Mouse (Mus musculus) hindbrain, embryonic 12.5 days (tissue): ENCODE measurements around the gene B4galnt2. TPM values are rescaled to one million over a fixed set of nuclear protein-coding genes. Genes with fewer than 3 reads are reported as not detected.

ENCODE experiments used
- ATAC-seq: fragments of 200-750 bp; cut with Nextera tagmentation; 2 replicates; pipeline ENCODE4 v1.8.0; 2017; ENCODE audit warnings: moderate TSS enrichment; ENCODE audit not compliant: low FRiP score
- H3K27ac ChIP-seq: fragments of 300-500 bp; sonication (generic); 2 replicates; pipeline ENCODE4 v1.5.1; 2016; ENCODE audit warnings: mild to moderate bottlenecking
- H3K27me3 ChIP-seq: fragments of 300-500 bp; sonication (generic); 2 replicates; pipeline ENCODE4 v1.6.1; 2016; ENCODE audit warnings: mild to moderate bottlenecking
- H3K36me3 ChIP-seq: fragments of 300-500 bp; sonication (generic); 2 replicates; pipeline ENCODE4 v1.6.1; 2016; ENCODE audit warnings: mild to moderate bottlenecking
- H3K4me1 ChIP-seq: fragments of 300-500 bp; sonication (generic); 2 replicates; pipeline ENCODE4 v1.6.1; 2016
- H3K4me2 ChIP-seq: fragments of 300-500 bp; sonication (generic); replicated peaks from 2 replicates; pipeline ENCODE4 v1.6.1; 2016; ENCODE audit warnings: mild to moderate bottlenecking
- H3K4me3 ChIP-seq: fragments of 300-500 bp; sonication (generic); 2 replicates; pipeline ENCODE4 v1.5.1; 2016; ENCODE audit warnings: mild to moderate bottlenecking
- H3K9ac ChIP-seq: fragments of 300-500 bp; sonication (generic); 2 replicates; pipeline ENCODE4 v1.6.1; 2016; ENCODE audit warnings: mild to moderate bottlenecking, moderate library complexity
- H3K9me3 ChIP-seq: fragments of 300-500 bp; sonication (generic); replicated peaks from 2 replicates; pipeline ENCODE4 v1.6.1; 2016; ENCODE audit warnings: mild to moderate bottlenecking
- WGBS: fragments of 180-500 bp; shearing (Covaris S2); methylation state at CpG from one replicate; pipeline ENCODE4 v1.1.7; 2016; 5-methylcytosine and 5-hydroxymethylcytosine counted together
- polyA plus RNA-seq: library from polyadenylated mRNA; unstranded; fragments of >200 nt; fragmentation: Nextera tagmentation; extraction: Ambion mirVana; gene quantifications from 2 replicates; pipeline ENCODE4 v1.2.1, GENCODE M21; 2016

The B4galnt2 gene
- polyA plus RNA-seq, 1 experiment from 2014 or later, result not detected

- WGBS, result 15% methylated on average over 7 of the region's 7 CpGs
- Histone ChIP-seq H3K4me1 (no peaks in the 10 kb centered on the region), H3K4me3 (no peak overlapping the region), H3K27me3 (peaks cover 4% of the 10 kb centered on the region; the same call in 1 of the 2 replicates), H3K27ac (no peak overlapping the region), H3K4me2 (peak overlapping the region; percentile 16; the same call in 1 of the 2 replicates), H3K9ac (no peak overlapping the region), H3K36me3 (no peaks in the 10 kb centered on the region), H3K9me3 (no peaks in the 10 kb centered on the region)
- ATAC-seq, result no peak
Measured at GRCm38 (mm10) chr11:95876296-95876695, 38.4 kb downstream of the B4galnt2 start.

- Histone ChIP-seq H3K4me3 (no peak overlapping the region), H3K9me3 (no peaks in the 10 kb centered on the region), H3K4me2 (peak overlapping the region; percentile 16; the same call in 1 of the 2 replicates), H3K36me3 (no peaks in the 10 kb centered on the region), H3K27ac (no peak overlapping the region), H3K27me3 (no peaks in the 10 kb centered on the region), H3K9ac (no peak overlapping the region), H3K4me1 (no peaks in the 10 kb centered on the region)
- no peak for ATAC-seq
- 36% methylated on average over 9 of the region's 9 CpGs for WGBS
Measured at GRCm38 (mm10) chr11:95875804-95876203, 38.9 kb downstream of the B4galnt2 start.

- no peak for ATAC-seq
- no peak overlapping the region for H3K27ac ChIP-seq
- H3K4me3 ChIP-seq, result no peak overlapping the region
- H3K9me3 ChIP-seq, result no peaks in the 10 kb centered on the region
- H3K36me3 ChIP-seq, result no peaks in the 10 kb centered on the region
- H3K9ac ChIP-seq, result no peak overlapping the region
- H3K27me3 ChIP-seq, result no peaks in the 10 kb centered on the region
- 70% methylated on average over 6 of the region's 6 CpGs for WGBS
- H3K4me2 ChIP-seq, result no peak overlapping the region
- H3K4me1 ChIP-seq, result no peaks in the 10 kb centered on the region
Measured at GRCm38 (mm10) chr11:95869918-95870470, 44.7 kb downstream of the B4galnt2 start.

DNA sequence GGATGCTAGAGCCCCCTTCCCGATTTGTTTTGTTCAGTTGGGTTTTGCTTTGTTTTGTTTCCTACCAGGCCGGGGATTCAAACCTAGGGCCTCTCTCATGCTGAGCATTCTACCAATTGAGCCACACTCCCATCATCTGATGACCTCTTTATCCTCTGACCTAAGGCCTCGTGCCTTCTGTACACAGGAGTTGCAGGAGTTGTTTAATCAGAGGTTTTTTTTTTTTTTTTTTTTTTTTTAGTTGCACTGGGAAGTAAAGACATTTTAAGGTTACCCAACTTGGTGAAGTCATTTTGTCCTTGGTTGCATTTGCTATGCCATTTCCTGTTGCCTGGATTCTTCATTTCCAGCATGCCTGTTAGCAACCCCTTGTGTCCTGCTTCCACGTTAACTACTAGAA, 45.2 kb downstream of the B4galnt2 start:
- no peak overlapping the region for H3K4me2 ChIP-seq
- H3K27ac ChIP-seq, result no peak overlapping the region
- 83% methylated on average over 4 of the region's 4 CpGs for WGBS
- ATAC-seq, result no peak
- H3K9ac ChIP-seq, result no peak overlapping the region
- H3K27me3 ChIP-seq, result no peaks in the 10 kb centered on the region
- H3K36me3 ChIP-seq, result no peaks in the 10 kb centered on the region
- no peaks in the 10 kb centered on the region for H3K4me1 ChIP-seq
- no peak overlapping the region for H3K4me3 ChIP-seq
- no peaks in the 10 kb centered on the region for H3K9me3 ChIP-seq

GRCm38 (mm10) chr11:95861397-95861796, 53.3 kb downstream of the B4galnt2 start:
- Histone ChIP-seq H3K4me3 (no peak overlapping the region), H3K4me1 (peaks cover 17% of the 10 kb centered on the region), H3K9me3 (no peaks in the 10 kb centered on the region), H3K27ac (no peak overlapping the region), H3K9ac (no peak overlapping the region), H3K4me2 (no peak overlapping the region), H3K36me3 (no peaks in the 10 kb centered on the region), H3K27me3 (no peaks in the 10 kb centered on the region)
- 97% methylated on average over 8 of the region's 8 CpGs for WGBS
- ATAC-seq, result no peak

DNA sequence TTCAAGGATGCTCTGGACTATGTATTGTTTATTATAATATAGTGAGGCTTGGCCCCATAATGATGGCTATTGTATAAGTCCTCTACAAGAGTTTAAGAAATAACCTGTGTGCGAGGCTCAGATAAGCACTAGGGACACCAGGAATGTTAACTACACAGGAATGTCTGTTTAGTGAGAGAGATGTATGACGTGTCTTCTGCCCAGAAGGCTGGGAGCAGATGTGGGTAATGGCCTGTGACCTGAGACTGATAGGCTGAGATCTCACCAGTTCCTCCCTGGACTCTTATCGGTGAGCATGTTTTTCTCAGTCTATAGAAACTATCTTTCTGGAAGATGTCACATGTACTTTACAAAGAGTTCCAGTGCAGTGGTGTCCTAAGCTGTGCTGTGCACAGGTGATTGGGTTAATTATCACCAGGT, 54.6 kb downstream of the B4galnt2 start:
- Histone ChIP-seq H3K4me1 (peaks cover 17% of the 10 kb centered on the region), H3K9ac (peak overlapping the region; percentile 65), H3K27ac (peak overlapping the region; percentile 88; the same call in 1 of the 2 replicates), H3K4me2 (peak overlapping the region; percentile 77), H3K9me3 (no peaks in the 10 kb centered on the region), H3K27me3 (no peaks in the 10 kb centered on the region), H3K4me3 (peak overlapping the region; percentile 78), H3K36me3 (no peaks in the 10 kb centered on the region)
- 36% methylated on average over 3 of the region's 3 CpGs for WGBS
- no peak for ATAC-seq

GRCm38 (mm10) chr11:95859468-95859855, 55.2 kb downstream of the B4galnt2 start:
- H3K4me3 ChIP-seq, result peak overlapping the region; percentile 78
- peak overlapping the region; percentile 77 for H3K4me2 ChIP-seq
- peak overlapping the region; percentile 88 for H3K27ac ChIP-seq
- 0% methylated on average over 35 of the region's 35 CpGs for WGBS
- no peaks in the 10 kb centered on the region for H3K27me3 ChIP-seq
- H3K9me3 ChIP-seq, result no peaks in the 10 kb centered on the region
- peak; percentile 72 for ATAC-seq
- peak overlapping the region; percentile 65 for H3K9ac ChIP-seq
- H3K4me1 ChIP-seq, result peaks cover 17% of the 10 kb centered on the region
- no peaks in the 10 kb centered on the region for H3K36me3 ChIP-seq

DNA sequence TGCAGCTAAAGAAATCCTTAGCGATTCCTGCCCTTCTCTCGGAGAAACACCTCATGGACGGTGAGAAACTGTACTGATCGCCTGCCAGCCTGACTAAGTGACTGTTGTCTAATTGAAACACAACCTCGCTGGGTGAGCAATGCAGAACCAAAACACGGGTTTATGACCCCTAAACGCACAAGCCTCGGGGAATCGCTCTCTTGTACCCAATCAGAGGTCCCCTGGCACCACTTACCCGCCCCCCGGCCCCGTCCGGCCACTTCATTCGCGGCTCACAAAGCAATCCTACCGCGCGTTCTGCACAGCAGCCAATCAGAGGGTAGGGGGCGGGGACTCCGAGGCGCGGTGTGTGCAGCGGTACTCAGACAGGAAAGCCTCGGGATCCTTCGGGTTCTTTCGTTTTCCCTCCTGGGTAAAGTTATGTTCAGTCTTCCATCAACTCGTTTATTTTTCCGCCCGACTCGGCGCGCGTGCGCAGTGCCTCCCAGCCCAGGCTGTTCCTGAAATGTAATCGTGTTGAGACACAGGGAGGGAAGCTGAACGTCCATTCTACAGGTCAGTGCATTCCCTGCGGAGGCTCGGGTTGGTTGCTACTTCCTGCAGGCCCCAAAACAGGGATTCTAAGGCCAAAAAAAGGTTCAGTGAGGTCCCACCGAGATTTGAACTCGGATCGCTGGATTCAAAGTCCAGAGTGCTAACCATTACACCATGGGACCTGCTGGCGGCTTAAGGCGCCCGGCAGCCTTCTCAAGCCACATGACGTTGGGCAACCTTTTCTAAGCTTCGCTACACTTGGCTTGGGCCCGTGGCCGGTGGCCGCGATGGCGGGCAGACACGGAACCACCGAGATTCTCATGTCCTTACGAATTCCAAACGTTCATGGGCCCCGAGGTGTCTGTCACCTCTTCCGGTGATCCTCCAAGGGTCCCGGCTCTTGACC, 55.9 kb downstream of the B4galnt2 start:
- H3K27me3 ChIP-seq, result no peaks in the 10 kb centered on the region
- no peaks in the 10 kb centered on the region for H3K9me3 ChIP-seq
- H3K27ac ChIP-seq, result peak overlapping the region; percentile 88
- no peaks in the 10 kb centered on the region for H3K36me3 ChIP-seq
- peak overlapping the region; percentile 78 for H3K4me3 ChIP-seq
- peaks cover 17% of the 10 kb centered on the region for H3K4me1 ChIP-seq
- peak overlapping the region; percentile 77 for H3K4me2 ChIP-seq
- peak; percentile 98 for ATAC-seq
- H3K9ac ChIP-seq, result peak overlapping the region; percentile 65
- under 1% methylated on average over 58 of the region's 58 CpGs for WGBS

DNA sequence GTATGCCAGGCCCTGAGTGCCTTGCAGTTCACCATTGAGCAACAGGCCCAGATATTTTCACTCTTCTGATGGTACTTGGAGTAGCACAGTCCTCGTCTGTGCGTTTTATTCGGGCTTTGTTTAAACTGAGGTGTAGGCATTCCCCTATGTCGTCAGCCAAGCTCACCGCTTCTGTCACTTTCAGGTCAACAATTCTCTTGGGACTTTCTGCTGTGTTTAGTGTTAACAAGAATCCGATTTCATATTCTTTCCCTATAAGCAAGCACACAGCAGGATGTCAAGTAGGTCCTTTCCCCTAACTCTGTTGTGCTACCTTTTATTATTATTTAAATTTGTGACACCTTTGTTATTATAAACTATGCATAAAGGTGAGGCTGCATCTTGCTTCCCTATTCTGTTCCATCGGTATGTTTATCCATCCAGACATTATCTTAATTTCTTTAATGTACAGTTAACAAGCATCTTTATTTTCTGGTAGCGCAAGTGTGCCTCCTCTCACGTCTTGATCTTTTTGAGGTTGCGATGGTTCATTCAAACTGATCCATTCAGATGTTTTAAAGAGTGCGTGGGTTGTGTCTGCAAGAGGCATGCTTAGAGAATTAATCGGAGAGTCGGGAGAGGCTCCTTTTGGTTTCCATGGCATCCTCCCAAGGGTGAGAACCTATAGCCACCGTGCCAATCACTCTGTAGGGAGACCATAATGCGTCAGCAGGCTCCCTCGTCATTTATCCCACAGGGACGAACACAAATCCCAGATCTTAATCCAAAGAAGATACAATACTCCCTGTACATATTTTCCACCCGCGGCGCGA, 56.8 kb downstream of the B4galnt2 start:
- Histone ChIP-seq H3K4me1 (peaks cover 17% of the 10 kb centered on the region), H3K4me3 (peak overlapping the region; percentile 78), H3K4me2 (peak overlapping the region; percentile 77), H3K36me3 (no peaks in the 10 kb centered on the region), H3K9me3 (no peaks in the 10 kb centered on the region), H3K27ac (peak overlapping the region; percentile 88), H3K27me3 (no peaks in the 10 kb centered on the region), H3K9ac (peak overlapping the region; percentile 57)
- 20% methylated on average over 21 of the region's 21 CpGs for WGBS
- ATAC-seq, result no peak

DNA sequence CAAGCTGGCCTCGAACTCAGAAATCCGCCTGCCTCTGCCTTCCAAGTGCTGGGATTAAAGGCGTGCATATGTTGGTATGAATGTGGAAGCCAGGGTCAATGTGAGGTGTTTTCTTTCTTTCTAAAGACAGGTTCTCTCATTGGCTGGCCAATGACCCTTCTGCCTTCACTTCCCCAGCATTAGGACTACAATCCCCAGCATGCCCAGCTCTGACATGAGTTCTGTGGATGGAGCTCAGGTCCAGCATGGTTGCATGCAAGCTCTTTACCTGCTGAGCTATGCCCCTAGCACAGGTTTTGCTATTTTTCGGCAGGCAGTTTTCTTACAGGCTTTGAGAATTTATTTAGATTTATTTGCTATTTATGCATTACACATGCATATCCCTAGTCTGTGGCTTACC, 57.4 kb downstream of the B4galnt2 start:
- no peak overlapping the region; the same call in 1 of the 2 replicates for H3K4me2 ChIP-seq
- H3K27me3 ChIP-seq, result no peaks in the 10 kb centered on the region
- ATAC-seq, result no peak
- H3K36me3 ChIP-seq, result no peaks in the 10 kb centered on the region
- no peak overlapping the region for H3K9ac ChIP-seq
- H3K9me3 ChIP-seq, result no peaks in the 10 kb centered on the region
- peaks cover 17% of the 10 kb centered on the region for H3K4me1 ChIP-seq
- H3K27ac ChIP-seq, result no peak overlapping the region
- H3K4me3 ChIP-seq, result 0 out of 2 replicates have a peak overlapping the region, but pooled peaks have one; percentile 78
- 82% methylated on average over 4 of the region's 4 CpGs for WGBS

- Histone ChIP-seq H3K27ac (no peak overlapping the region), H3K9ac (no peak overlapping the region), H3K27me3 (0 out of 2 replicates have a peak, but pooled peaks cover 7% of the 10 kb centered on the region), H3K4me3 (no peak overlapping the region), H3K36me3 (no peaks in the 10 kb centered on the region), H3K4me1 (peaks cover 9% of the 10 kb centered on the region), H3K9me3 (no peaks in the 10 kb centered on the region), H3K4me2 (no peak overlapping the region)
- WGBS, result 61% methylated on average over 5 of the region's 5 CpGs
- no peak for ATAC-seq
Measured at GRCm38 (mm10) chr11:95853684-95854083, 61.0 kb downstream of the B4galnt2 start.

DNA sequence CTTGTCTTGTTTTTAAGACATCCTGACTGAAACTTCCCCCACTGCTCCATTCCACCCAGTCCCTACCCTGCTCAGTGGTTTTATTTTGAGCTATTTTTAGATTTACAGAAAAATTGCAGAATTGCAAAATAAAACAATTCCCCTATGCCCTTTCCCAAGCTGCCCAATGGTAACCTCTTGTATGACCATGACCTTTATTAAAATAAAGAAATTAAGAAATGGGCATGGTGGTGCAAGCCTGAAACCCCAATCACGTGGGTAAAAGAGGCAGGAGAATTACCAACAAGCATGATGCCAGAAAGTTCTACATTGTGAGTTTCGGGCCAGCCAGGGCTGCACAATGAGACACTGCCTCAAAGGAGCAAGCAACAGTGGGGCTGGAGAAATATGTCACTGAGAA, 63.8 kb downstream of the B4galnt2 start:
- no peak for ATAC-seq
- H3K4me3 ChIP-seq, result no peak overlapping the region
- no peak overlapping the region for H3K4me2 ChIP-seq
- H3K36me3 ChIP-seq, result no peaks in the 10 kb centered on the region
- H3K9ac ChIP-seq, result no peak overlapping the region
- no peaks in the 10 kb centered on the region for H3K9me3 ChIP-seq
- no peaks in the 10 kb centered on the region for H3K4me1 ChIP-seq
- H3K27ac ChIP-seq, result no peak overlapping the region
- WGBS, result 77% methylated on average over 2 of the region's 2 CpGs
- H3K27me3 ChIP-seq, result 0 out of 2 replicates have a peak, but pooled peaks cover 10% of the 10 kb centered on the region
